Mouse (Mus musculus): ENCODE data around the gene Pnpla2. TPM values are rescaled to one million over a fixed set of nuclear protein-coding genes. Genes with fewer than 3 reads are reported as not detected.
A peak's percentile ranks its signal among the peaks of the same experiment; 100 is the strongest.

The Pnpla2 gene
- polyA plus RNA-seq, 1 experiment from 2014 or later = 45.7 TPM

GRCm38 (mm10) chr7:141476226-141476980 is 21.4 kb downstream of the Pnpla2 start:
- H3K36me3 ChIP-seq (ENCODE audit: control insufficient read depth, insufficient read depth, low read length) = no peaks in the 10 kb centered on the region
- peak overlapping the region; percentile 90 for H3K9ac ChIP-seq (ENCODE audit: low read depth, low read length)
- 1% methylated on average over 17 of the region's 17 CpGs for WGBS
- no peaks in the 10 kb centered on the region for H3K9me3 ChIP-seq (ENCODE audit: control insufficient read depth, low read length)
- peak overlapping the region; percentile 97 for H3K27ac ChIP-seq (ENCODE audit: low read length)
- peak overlapping the region; percentile 93 for H3K4me2 ChIP-seq (ENCODE audit: low read depth, low read length)
- H3K4me3 ChIP-seq (ENCODE audit: low read length) = peak overlapping the region; percentile 88
- peaks cover 46% of the 10 kb centered on the region for H3K4me1 ChIP-seq (ENCODE audit: control insufficient read depth, insufficient read depth, low read length)
- peaks cover 4% of the 10 kb centered on the region; the same call in 1 of the 2 replicates for H3K27me3 ChIP-seq (replicated peaks; ENCODE audit: control insufficient read depth, insufficient read depth, low read length)
- peak; percentile 70 for ATAC-seq

- Histone ChIP-seq H3K4me1 (ENCODE audit: control insufficient read depth, insufficient read depth, low read length) (peaks cover 51% of the 10 kb centered on the region), H3K9ac (ENCODE audit: low read depth, low read length) (peak overlapping the region; percentile 61), H3K4me3 (ENCODE audit: low read length) (peak overlapping the region; percentile 88), H3K4me2 (ENCODE audit: low read depth, low read length) (peak overlapping the region; percentile 93), H3K9me3 (ENCODE audit: control insufficient read depth, low read length) (no peaks in the 10 kb centered on the region), H3K27ac (ENCODE audit: low read length) (peak overlapping the region; percentile 97), H3K36me3 (ENCODE audit: control insufficient read depth, insufficient read depth, low read length) (no peaks in the 10 kb centered on the region), H3K27me3 (replicated peaks; ENCODE audit: control insufficient read depth, insufficient read depth, low read length) (peaks cover 8% of the 10 kb centered on the region; the same call in 1 of the 2 replicates)
- WGBS = 24% methylated on average over 7 of the region's 7 CpGs
- ATAC-seq = no peak
These were observed 22.0 kb downstream of the Pnpla2 start for GRCm38 (mm10) chr7:141476981-141477370.

- H3K9me3 ChIP-seq (ENCODE audit: control insufficient read depth, low read length) = no peaks in the 10 kb centered on the region
- H3K27ac ChIP-seq (ENCODE audit: low read length) = peak overlapping the region; percentile 97
- ATAC-seq = no peak
- H3K9ac ChIP-seq (ENCODE audit: low read depth, low read length) = peak overlapping the region; percentile 61
- H3K4me3 ChIP-seq (ENCODE audit: low read length) = peak overlapping the region; percentile 88; the same call in 1 of the 2 replicates
- no peaks in the 10 kb centered on the region for H3K36me3 ChIP-seq (ENCODE audit: control insufficient read depth, insufficient read depth, low read length)
- H3K4me1 ChIP-seq (ENCODE audit: control insufficient read depth, insufficient read depth, low read length) = peaks cover 59% of the 10 kb centered on the region
- H3K4me2 ChIP-seq (ENCODE audit: low read depth, low read length) = peak overlapping the region; percentile 93
- peaks cover 16% of the 10 kb centered on the region; the same call in 1 of the 2 replicates for H3K27me3 ChIP-seq (replicated peaks; ENCODE audit: control insufficient read depth, insufficient read depth, low read length)
- 36% methylated on average over 4 of the region's 4 CpGs for WGBS
These were observed 22.7 kb downstream of the Pnpla2 start for GRCm38 (mm10) chr7:141477578-141478269.

GRCm38 (mm10) chr7:141478270-141478748 is 23.3 kb downstream of the Pnpla2 start:
- WGBS = 55% methylated on average over 5 of the region's 5 CpGs
- Histone ChIP-seq H3K27ac (ENCODE audit: low read length) (peak overlapping the region; percentile 97), H3K4me2 (ENCODE audit: low read depth, low read length) (0 out of 2 replicates have a peak overlapping the region, but pooled peaks have one; percentile 1), H3K9me3 (ENCODE audit: control insufficient read depth, low read length) (no peaks in the 10 kb centered on the region), H3K36me3 (ENCODE audit: control insufficient read depth, insufficient read depth, low read length) (no peaks in the 10 kb centered on the region), H3K4me1 (ENCODE audit: control insufficient read depth, insufficient read depth, low read length) (peaks cover 59% of the 10 kb centered on the region), H3K27me3 (replicated peaks; ENCODE audit: control insufficient read depth, insufficient read depth, low read length) (peaks cover 18% of the 10 kb centered on the region; the same call in 1 of the 2 replicates), H3K4me3 (ENCODE audit: low read length) (no peak overlapping the region), H3K9ac (ENCODE audit: low read depth, low read length) (peak overlapping the region; percentile 61; the same call in 1 of the 2 replicates)
- ATAC-seq = no peak

GRCm38 (mm10) chr7:141480842-141481497 is 26.0 kb downstream of the Pnpla2 start:
- Histone ChIP-seq H3K4me1 (ENCODE audit: control insufficient read depth, insufficient read depth, low read length) (peaks cover 45% of the 10 kb centered on the region), H3K27ac (ENCODE audit: low read length) (no peak overlapping the region), H3K27me3 (replicated peaks; ENCODE audit: control insufficient read depth, insufficient read depth, low read length) (peaks cover 18% of the 10 kb centered on the region; the same call in 1 of the 2 replicates), H3K36me3 (ENCODE audit: control insufficient read depth, insufficient read depth, low read length) (no peaks in the 10 kb centered on the region), H3K4me3 (ENCODE audit: low read length) (peak overlapping the region; percentile 55), H3K9me3 (ENCODE audit: control insufficient read depth, low read length) (no peaks in the 10 kb centered on the region), H3K4me2 (ENCODE audit: low read depth, low read length) (peak overlapping the region; percentile 97), H3K9ac (ENCODE audit: low read depth, low read length) (0 out of 2 replicates have a peak overlapping the region, but pooled peaks have one; percentile 19)
- ATAC-seq = peak; percentile 38
- WGBS = 9% methylated on average over 10 of the region's 10 CpGs

GRCm38 (mm10) chr7:141481498-141482401 is 26.8 kb downstream of the Pnpla2 start:
- H3K4me1 ChIP-seq (ENCODE audit: control insufficient read depth, insufficient read depth, low read length) = peaks cover 38% of the 10 kb centered on the region
- H3K9ac ChIP-seq (ENCODE audit: low read depth, low read length) = peak overlapping the region; percentile 63
- H3K36me3 ChIP-seq (ENCODE audit: control insufficient read depth, insufficient read depth, low read length) = no peaks in the 10 kb centered on the region
- ATAC-seq = no peak; the same call in 1 of the 2 replicates
- peak overlapping the region; percentile 55 for H3K4me3 ChIP-seq (ENCODE audit: low read length)
- no peaks in the 10 kb centered on the region for H3K9me3 ChIP-seq (ENCODE audit: control insufficient read depth, low read length)
- peak overlapping the region; percentile 97 for H3K4me2 ChIP-seq (ENCODE audit: low read depth, low read length)
- no peak overlapping the region for H3K27ac ChIP-seq (ENCODE audit: low read length)
- H3K27me3 ChIP-seq (replicated peaks; ENCODE audit: control insufficient read depth, insufficient read depth, low read length) = peaks cover 18% of the 10 kb centered on the region; the same call in 1 of the 2 replicates
- WGBS = 1% methylated on average over 80 of the region's 81 CpGs

- H3K9me3 ChIP-seq (ENCODE audit: control insufficient read depth, low read length) = no peaks in the 10 kb centered on the region
- WGBS = 10% methylated on average over 11 of the region's 11 CpGs
These were observed 27.6 kb downstream of the Pnpla2 start for GRCm38 (mm10) chr7:141482531-141483024.

GRCm38 (mm10) chr7:141483114-141483653 is 28.2 kb downstream of the Pnpla2 start:
- Histone ChIP-seq H3K9me3 (ENCODE audit: control insufficient read depth, low read length) (no peaks in the 10 kb centered on the region), H3K4me2 (ENCODE audit: low read depth, low read length) (no peak overlapping the region), H3K9ac (ENCODE audit: low read depth, low read length) (no peak overlapping the region), H3K36me3 (ENCODE audit: control insufficient read depth, insufficient read depth, low read length) (no peaks in the 10 kb centered on the region), H3K27ac (ENCODE audit: low read length) (no peak overlapping the region), H3K27me3 (replicated peaks; ENCODE audit: control insufficient read depth, insufficient read depth, low read length) (peaks cover 18% of the 10 kb centered on the region; the same call in 1 of the 2 replicates), H3K4me3 (ENCODE audit: low read length) (no peak overlapping the region), H3K4me1 (ENCODE audit: control insufficient read depth, insufficient read depth, low read length) (peaks cover 24% of the 10 kb centered on the region)
- 69% methylated on average over 6 of the region's 6 CpGs for WGBS
- no peak for ATAC-seq

More at GRCm38 (mm10) chr7:141482531-141483024, 27.6 kb downstream of the Pnpla2 start:
- H3K36me3 ChIP-seq (ENCODE audit: control insufficient read depth, insufficient read depth, low read length) = no peaks in the 10 kb centered on the region
- H3K4me2 ChIP-seq (ENCODE audit: low read depth, low read length) = peak overlapping the region; percentile 97
- H3K4me3 ChIP-seq (ENCODE audit: low read length) = peak overlapping the region; percentile 55
- H3K27ac ChIP-seq (ENCODE audit: low read length) = no peak overlapping the region
- H3K4me1 ChIP-seq (ENCODE audit: control insufficient read depth, insufficient read depth, low read length) = peaks cover 30% of the 10 kb centered on the region
- no peak for ATAC-seq
- H3K9ac ChIP-seq (ENCODE audit: low read depth, low read length) = peak overlapping the region; percentile 63
- peaks cover 18% of the 10 kb centered on the region; the same call in 1 of the 2 replicates for H3K27me3 ChIP-seq (replicated peaks; ENCODE audit: control insufficient read depth, insufficient read depth, low read length)

Measured in intestine, embryonic 16.5 days (tissue).